Mouse (Mus musculus) heart, postnatal 36 days (tissue): ENCODE measurements around the gene Hdac4. TPM values are rescaled to one million over a fixed set of nuclear protein-coding genes. Genes with fewer than 3 reads are reported as not detected.

Source experiments
- DNase-seq, 2 experiments: peaks; one replicate each; pipeline ENCODE4 v3.0.0; 2021 to 2022
- intact Hi-C: fragments of 180-260 bp; cut with DNase I; formaldehyde crosslinking; loops from one replicate; pipeline ENCODE4 v1.15.1; 2025
- total RNA-seq, 2 experiments: library from RNA; stranded (reverse); gene quantifications; 2 replicates each; pipeline ENCODE4 v1.2.3; 2021

The Hdac4 gene
- total RNA-seq, 2 experiments from 2014 or later: 48.4 to 52.1 TPM

DNA sequence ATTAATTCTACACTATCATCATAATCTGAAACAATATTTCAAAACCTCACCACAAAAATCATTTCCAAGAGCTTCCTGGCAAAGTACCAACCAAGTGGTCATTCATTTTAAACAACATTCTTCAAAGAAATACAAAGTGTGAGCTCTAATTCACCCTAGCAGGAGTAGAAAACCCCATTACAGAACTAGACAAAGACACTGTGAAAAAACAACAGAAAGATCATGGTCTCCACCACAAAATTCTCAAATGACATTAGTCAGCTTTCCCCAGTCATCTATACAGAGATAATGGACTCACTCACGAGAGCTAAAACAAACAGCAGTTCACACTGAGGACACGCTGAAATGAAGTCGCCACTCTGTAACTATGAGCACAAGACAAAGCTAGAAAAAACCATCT is 153.4 kb downstream of the Hdac4 start:
- DNase-seq: no peak
- intact Hi-C loops: no loop called here

DNA sequence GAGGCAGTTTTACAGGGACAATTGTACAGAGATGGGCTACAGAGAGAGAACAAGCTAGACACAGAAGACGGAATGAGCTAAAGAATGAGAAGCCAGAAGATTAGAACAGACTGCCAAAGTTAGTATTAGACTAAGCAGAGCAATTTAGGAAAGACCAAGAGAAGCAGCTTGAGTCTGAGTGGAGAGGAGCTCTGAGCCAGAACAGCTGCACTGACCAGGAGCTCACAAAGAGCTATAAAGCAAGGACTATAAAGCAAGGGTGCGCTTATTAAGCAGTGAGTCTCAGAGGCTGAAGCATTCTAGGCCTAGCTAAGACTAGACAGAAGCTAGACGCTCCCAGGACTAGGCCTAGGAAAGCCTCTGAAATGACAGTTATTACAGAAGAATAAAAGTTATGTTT is 154.2 kb downstream of the Hdac4 start:
- intact Hi-C loops: no loop called here
- no peak for DNase-seq

GRCm38 (mm10) chr1:92038714-92039113 is 156.8 kb downstream of the Hdac4 start:
- DNase-seq: no peak
- intact Hi-C loops: loop anchor here (5.0 kb wide), 1 partner anchor 69 kb away; no protein-coding TSS in a partner anchor

GRCm38 (mm10) chr1:92037039-92037438 is 158.5 kb downstream of the Hdac4 start:
- intact Hi-C loops: loop anchor here (5.0 kb wide), 1 partner anchor 70 kb away; no protein-coding TSS in a partner anchor
- no peak for DNase-seq

GRCm38 (mm10) chr1:92035770-92036169 is 159.7 kb downstream of the Hdac4 start:
- intact Hi-C loops: loop anchor here (5.0 kb wide), 1 partner anchor 72 kb away; no protein-coding TSS in a partner anchor
- no peak for DNase-seq

- DNase-seq: no peak
- intact Hi-C loops: no loop called here
These were observed 161.3 kb downstream of the Hdac4 start for GRCm38 (mm10) chr1:92034247-92034646.

DNA sequence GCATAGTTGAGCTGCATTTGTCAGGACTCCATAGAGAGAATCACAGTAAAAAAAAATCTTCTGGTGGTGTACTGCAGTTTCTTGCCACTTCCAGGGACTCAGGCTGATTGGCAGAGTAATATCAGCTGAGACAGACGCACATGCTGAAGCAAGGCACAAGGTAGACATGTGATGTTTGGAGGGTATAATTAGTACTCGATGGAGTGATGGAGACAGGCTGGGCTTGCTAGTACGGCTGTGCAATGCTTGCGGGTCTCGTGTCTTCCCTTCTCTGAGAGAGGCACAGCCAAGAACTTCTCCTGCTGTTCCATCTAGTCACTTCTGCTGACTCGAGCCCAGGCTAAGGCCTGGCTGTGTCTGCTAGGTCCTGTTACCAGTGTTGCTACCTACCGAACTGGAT is 162.0 kb downstream of the Hdac4 start:
- no peak for DNase-seq
- intact Hi-C loops: no loop called here

GRCm38 (mm10) chr1:92030541-92030940 is 165.0 kb downstream of the Hdac4 start:
- peak in 1 of 2 experiments; percentile 24 for DNase-seq
- intact Hi-C loops: no loop called here

GRCm38 (mm10) chr1:92028158-92028557 is 167.3 kb downstream of the Hdac4 start:
- intact Hi-C loops: no loop called here
- peak; percentile 45 to 49 for DNase-seq

DNA sequence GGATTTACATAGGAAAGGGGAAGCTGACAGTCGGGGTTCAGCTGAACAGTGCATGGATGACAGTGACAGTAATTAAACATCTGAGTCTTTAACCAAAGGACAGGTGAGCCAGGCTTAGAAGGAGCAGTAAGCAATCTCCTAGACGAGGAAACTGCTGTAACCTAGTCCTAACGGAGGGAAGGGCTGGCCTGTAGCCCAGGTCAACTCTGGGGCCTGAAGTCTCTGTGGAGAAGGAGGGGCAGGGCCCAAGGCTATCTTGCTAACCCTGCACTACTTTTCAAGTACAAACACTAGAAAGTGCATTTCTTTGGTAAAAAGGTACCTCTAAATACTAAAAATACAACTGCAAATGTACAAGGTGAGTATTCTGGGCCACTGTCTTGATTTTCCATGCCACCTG is 169.1 kb downstream of the Hdac4 start:
- DNase-seq: no peak

GRCm38 (mm10) chr1:92023906-92024305 is 171.6 kb downstream of the Hdac4 start:
- intact Hi-C loops: no loop called here

More for the DNA sequence above, 169.1 kb downstream of the Hdac4 start:
- intact Hi-C loops: no loop called here

GRCm38 (mm10) chr1:92022009-92022408 is 173.5 kb downstream of the Hdac4 start:
- DNase-seq: no peak
- intact Hi-C loops: no loop called here

More at GRCm38 (mm10) chr1:92023906-92024305, 171.6 kb downstream of the Hdac4 start:
- DNase-seq: no peak

DNA sequence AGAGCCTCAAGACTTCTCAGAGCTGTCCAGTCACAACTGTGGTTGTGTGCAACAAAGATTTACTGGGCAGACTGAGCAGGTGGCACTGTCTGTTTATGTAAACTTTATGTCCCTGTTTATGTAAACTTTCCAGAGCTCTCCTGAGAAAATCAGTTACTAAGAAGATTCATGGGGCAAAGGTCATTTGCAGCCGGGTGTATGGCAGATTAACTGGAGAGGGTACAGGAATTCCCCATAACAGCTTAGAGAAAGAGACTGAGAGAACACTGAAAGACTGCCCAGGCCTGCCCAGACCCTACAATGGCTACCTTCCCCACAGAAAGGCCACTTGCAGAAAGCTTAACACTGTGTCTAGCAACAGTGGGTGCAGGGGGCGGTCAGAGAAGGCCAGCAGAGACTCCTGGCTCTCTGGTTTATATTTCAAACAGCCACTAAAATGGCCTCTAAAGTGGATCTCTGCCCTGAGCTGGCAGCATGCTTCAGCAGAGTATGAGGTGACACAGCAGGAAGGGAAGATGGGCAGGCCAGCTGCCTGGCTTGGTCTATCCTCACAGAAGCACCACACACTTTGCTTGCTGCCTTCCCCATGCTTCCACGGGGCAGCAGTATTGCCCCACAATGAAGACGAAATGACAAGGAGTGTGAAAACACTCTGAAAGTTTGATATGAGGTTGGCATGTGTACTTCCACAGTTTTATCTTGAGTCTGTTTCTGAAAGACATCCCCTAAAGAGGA is 179.4 kb downstream of the Hdac4 start:
- intact Hi-C loops: loop anchor here (5.0 kb wide), 1 partner anchor 161 kb away; no protein-coding TSS in a partner anchor

DNA sequence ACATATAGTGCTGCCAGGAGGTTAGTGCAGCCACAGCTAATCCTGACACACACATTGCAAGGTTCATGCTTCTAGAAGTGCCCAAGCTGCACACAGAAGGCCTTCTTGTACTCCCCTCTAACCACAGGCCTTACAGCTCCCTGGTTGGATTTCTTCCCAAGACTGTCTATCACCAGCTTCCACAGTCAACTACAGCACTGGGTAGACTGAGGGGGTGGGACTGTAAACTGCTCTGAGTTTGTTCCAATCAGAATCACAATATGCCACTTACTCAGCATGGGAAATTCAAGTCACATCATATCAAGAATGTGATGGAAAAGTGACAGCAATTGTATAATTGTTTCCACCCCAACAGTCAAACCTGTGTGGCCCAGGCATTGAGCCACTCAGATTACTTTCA is 180.2 kb downstream of the Hdac4 start:
- intact Hi-C loops: loop anchor here (5.0 kb wide), 1 partner anchor 162 kb away; no protein-coding TSS in a partner anchor
- no peak for DNase-seq

More for the DNA sequence above, 179.4 kb downstream of the Hdac4 start:
- DNase-seq: no peak

DNA sequence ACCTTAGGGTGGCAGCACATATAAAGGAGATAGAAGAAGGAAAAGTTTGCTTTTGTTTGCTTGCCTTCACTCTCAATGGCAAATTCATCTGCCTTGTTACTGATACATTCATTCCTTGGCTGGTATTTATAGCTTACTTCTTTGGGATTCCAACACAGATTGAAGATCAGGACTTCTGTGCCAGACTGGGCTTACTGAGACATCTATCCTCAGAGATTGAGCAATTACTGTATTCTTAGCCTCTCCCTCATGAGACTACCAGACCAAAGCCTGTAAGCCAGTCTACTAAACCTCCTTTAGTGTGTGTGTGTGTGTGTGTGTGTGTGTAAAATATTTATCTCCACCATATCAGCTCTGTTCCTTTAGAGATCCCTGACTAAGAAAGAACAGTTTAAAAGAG is 181.0 kb downstream of the Hdac4 start:
- intact Hi-C loops: no loop called here
- no peak for DNase-seq

DNA sequence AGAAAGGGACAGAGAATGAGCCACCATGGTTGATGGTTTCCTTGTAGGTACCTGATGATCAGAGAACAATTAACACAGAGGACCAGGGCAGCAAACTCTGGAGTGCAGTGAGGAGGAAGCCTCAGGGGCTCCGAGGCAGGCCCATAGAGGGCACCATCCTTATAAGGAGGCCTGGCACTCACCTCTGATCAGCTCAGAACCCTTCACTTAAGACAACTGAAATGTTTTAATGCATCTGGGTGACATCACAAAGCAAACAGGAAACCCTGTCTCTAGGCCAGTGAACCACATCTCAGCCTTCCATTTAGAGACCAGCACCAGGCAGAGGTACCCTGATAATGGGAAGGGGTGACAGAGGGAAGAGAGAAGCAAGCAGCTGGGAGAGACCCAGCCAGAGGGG is 188.8 kb downstream of the Hdac4 start:
- no peak for DNase-seq
- intact Hi-C loops: no loop called here

- intact Hi-C loops: no loop called here
These were observed 189.9 kb downstream of the Hdac4 start for GRCm38 (mm10) chr1:92005617-92005940.

DNA sequence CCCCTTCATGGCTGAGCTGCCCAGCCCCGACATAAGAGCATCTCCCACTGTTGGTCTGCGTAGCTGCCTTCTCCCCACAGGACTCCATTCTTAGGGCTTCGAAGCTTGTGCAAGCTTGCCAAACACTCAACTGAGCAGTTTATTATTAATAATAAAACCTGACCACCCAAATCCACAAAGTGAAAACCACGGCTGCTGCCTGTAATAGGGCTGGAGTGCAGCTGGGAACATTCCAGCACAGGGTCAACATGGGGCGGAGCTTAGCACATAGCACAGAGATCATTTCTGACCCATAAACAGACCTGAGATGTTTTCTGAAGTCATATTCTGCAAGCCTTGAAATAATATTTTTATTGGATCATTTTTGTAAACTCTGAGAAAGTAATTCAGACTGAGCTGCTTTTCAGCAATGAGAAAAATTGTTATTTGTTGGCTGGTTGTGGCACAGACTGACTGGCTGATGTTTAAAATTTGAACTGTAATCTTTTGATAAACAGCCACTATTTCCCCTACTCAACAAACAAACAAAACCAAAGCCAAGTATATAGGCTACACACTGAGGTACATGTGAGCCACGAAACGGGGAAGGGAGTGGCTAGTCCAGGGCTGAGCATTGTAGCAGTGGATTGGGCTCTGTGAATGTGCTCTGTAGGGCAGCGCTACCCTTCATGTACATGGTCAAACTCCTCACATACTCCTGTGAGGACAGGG is 190.4 kb downstream of the Hdac4 start:
- no peak for DNase-seq
- intact Hi-C loops: no loop called here

More at GRCm38 (mm10) chr1:92005617-92005940, 189.9 kb downstream of the Hdac4 start:
- no peak for DNase-seq

- intact Hi-C loops: no loop called here
- no peak for DNase-seq
These were observed 191.4 kb downstream of the Hdac4 start for GRCm38 (mm10) chr1:92004122-92004521.

GRCm38 (mm10) chr1:92000226-92000625 is 195.3 kb downstream of the Hdac4 start:
- intact Hi-C loops: no loop called here
- no peak for DNase-seq

DNA sequence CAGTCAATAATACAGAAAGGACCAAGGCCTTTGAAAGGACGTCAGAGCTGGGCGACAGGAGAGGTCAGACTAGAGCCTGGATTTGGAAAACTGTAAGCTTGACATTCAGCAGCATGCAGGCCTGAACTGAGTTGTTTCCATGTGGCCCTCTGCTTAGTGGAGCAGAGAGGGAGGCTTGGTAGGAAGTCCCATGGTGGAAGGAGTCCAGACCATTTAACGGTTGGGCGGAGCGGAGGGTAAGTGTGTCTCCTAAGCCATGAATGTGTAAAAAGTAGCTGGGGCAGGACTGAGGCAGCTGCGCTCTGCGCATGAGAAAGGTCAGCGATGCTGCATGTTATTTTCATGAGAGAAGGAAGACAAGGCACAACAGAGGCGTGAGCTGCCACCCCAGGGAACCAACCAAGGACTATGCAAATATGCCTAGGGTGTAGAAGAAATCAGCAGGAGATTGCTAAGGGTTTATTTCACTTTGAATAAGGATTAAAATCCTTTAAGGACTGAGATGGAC is 201.8 kb downstream of the Hdac4 start:
- intact Hi-C loops: no loop called here

GRCm38 (mm10) chr1:91992652-91993051 is 202.8 kb downstream of the Hdac4 start:
- intact Hi-C loops: no loop called here
- DNase-seq: no peak

More for the DNA sequence above, 201.8 kb downstream of the Hdac4 start:
- DNase-seq: no peak
